Mouse (Mus musculus): ENCODE results near the gene Hsdl1. TPM values are rescaled to one million over a fixed set of nuclear protein-coding genes. Genes with fewer than 3 reads are reported as not detected.

The Hsdl1 gene
- polyA plus RNA-seq, 1 experiment = 29.9 TPM

GRCm38 (mm10) chr8:119585901-119586300, 10.9 kb upstream of the Hsdl1 start:
- DNase-seq (ENCODE audit: low read depth in 1 of 2, low spot score in 2 of 2) = peak in 1 of 2 experiments; percentile 57
- Histone ChIP-seq H3K27me3 (ENCODE audit: control insufficient read depth, insufficient read depth, low read length) (no peaks in the 10 kb centered on the region), H3K36me3 (ENCODE audit: control insufficient read depth, insufficient read depth, low read length) (no peaks in the 10 kb centered on the region), H3K4me3 (ENCODE audit: extremely low read depth, insufficient read depth, insufficient read length) (peak overlapping the region; percentile 57; the same call in 1 of the 2 replicates), H3K4me1 (ENCODE audit: control insufficient read depth, insufficient read depth, insufficient read length) (peaks cover 3% of the 10 kb centered on the region; the same call in 1 of the 2 replicates), H3K27ac (ENCODE audit: insufficient read depth, low read length) (peak overlapping the region; percentile 99)
- under 1% methylated on average over 24 of the region's 24 CpGs for whole genome bisulfite sequencing
- TF ChIP-seq CTCF (IDR thresholded peaks at IDR 0.05; ENCODE audit: extremely low read depth, insufficient read depth, insufficient read length, insufficient replicate concordance) (no peak), POLR2A (IDR thresholded peaks at IDR 0.05; ENCODE audit: low read depth, low read length) (peak; percentile 13; the same call in 1 of the 2 replicates)

GRCm38 (mm10) chr8:119580441-119581161, 5.6 kb upstream of the Hsdl1 start:
- H3K36me3 ChIP-seq (ENCODE audit: control insufficient read depth, insufficient read depth, low read length) = no peaks in the 10 kb centered on the region
- no peaks in the 10 kb centered on the region; the same call in 1 of the 2 replicates for H3K4me1 ChIP-seq (ENCODE audit: control insufficient read depth, insufficient read depth, insufficient read length)
- H3K4me3 ChIP-seq (ENCODE audit: extremely low read depth, insufficient read depth, insufficient read length) = no peak overlapping the region
- no peak for DNase-seq (ENCODE audit: low read depth in 1 of 2, low spot score in 2 of 2)
- H3K27ac ChIP-seq (ENCODE audit: insufficient read depth, low read length) = no peak overlapping the region
- WGBS = 90% methylated on average over 5 of the region's 5 CpGs
- no peak for TF ChIP-seq POLR2A (IDR thresholded peaks at IDR 0.05; ENCODE audit: low read depth, low read length)
- no peak for TF ChIP-seq CTCF (IDR thresholded peaks at IDR 0.05; ENCODE audit: extremely low read depth, insufficient read depth, insufficient read length, insufficient replicate concordance)
- H3K27me3 ChIP-seq (ENCODE audit: control insufficient read depth, insufficient read depth, low read length) = no peaks in the 10 kb centered on the region

GRCm38 (mm10) chr8:119579096-119579495, 4.1 kb upstream of the Hsdl1 start:
- Histone ChIP-seq H3K36me3 (ENCODE audit: control insufficient read depth, insufficient read depth, low read length) (no peaks in the 10 kb centered on the region), H3K27me3 (ENCODE audit: control insufficient read depth, insufficient read depth, low read length) (no peaks in the 10 kb centered on the region), H3K4me3 (ENCODE audit: extremely low read depth, insufficient read depth, insufficient read length) (no peak overlapping the region), H3K27ac (ENCODE audit: insufficient read depth, low read length) (no peak overlapping the region), H3K4me1 (ENCODE audit: control insufficient read depth, insufficient read depth, insufficient read length) (peaks cover 1% of the 10 kb centered on the region; the same call in 1 of the 2 replicates)
- DNase-seq (ENCODE audit: low read depth in 1 of 2, low spot score in 2 of 2) = no peak
- TF ChIP-seq POLR2A (IDR thresholded peaks at IDR 0.05; ENCODE audit: low read depth, low read length) (no peak), CTCF (IDR thresholded peaks at IDR 0.05; ENCODE audit: extremely low read depth, insufficient read depth, insufficient read length, insufficient replicate concordance) (no peak)
- 75% methylated on average over 13 of the region's 13 CpGs for WGBS

GRCm38 (mm10) chr8:119575366-119575726, 363 bp upstream of the Hsdl1 start:
- no peak for TF ChIP-seq POLR2A (IDR thresholded peaks at IDR 0.05; ENCODE audit: low read depth, low read length)
- TF ChIP-seq CTCF (IDR thresholded peaks at IDR 0.05; ENCODE audit: extremely low read depth, insufficient read depth, insufficient read length, insufficient replicate concordance) = no peak
- Histone ChIP-seq H3K27me3 (ENCODE audit: control insufficient read depth, insufficient read depth, low read length) (no peaks in the 10 kb centered on the region), H3K27ac (ENCODE audit: insufficient read depth, low read length) (no peak overlapping the region), H3K36me3 (ENCODE audit: control insufficient read depth, insufficient read depth, low read length) (no peaks in the 10 kb centered on the region), H3K4me3 (ENCODE audit: extremely low read depth, insufficient read depth, insufficient read length) (peak overlapping the region; percentile 68; the same call in 1 of the 2 replicates), H3K4me1 (ENCODE audit: control insufficient read depth, insufficient read depth, insufficient read length) (peaks cover 7% of the 10 kb centered on the region; the same call in 1 of the 2 replicates)
- no peak for DNase-seq (ENCODE audit: low read depth in 1 of 2, low spot score in 2 of 2)
- 3% methylated on average over 16 of the region's 16 CpGs for WGBS

GRCm38 (mm10) chr8:119572411-119572810, 2.6 kb downstream of the Hsdl1 start:
- H3K27ac ChIP-seq (ENCODE audit: insufficient read depth, low read length) = no peak overlapping the region
- H3K4me3 ChIP-seq (ENCODE audit: extremely low read depth, insufficient read depth, insufficient read length) = no peak overlapping the region
- no peak for DNase-seq (ENCODE audit: low read depth in 1 of 2, low spot score in 2 of 2)
- H3K36me3 ChIP-seq (ENCODE audit: control insufficient read depth, insufficient read depth, low read length) = no peaks in the 10 kb centered on the region; the same call in 1 of the 2 replicates
- H3K4me1 ChIP-seq (ENCODE audit: control insufficient read depth, insufficient read depth, insufficient read length) = peaks cover 9% of the 10 kb centered on the region; the same call in 1 of the 2 replicates
- no peaks in the 10 kb centered on the region for H3K27me3 ChIP-seq (ENCODE audit: control insufficient read depth, insufficient read depth, low read length)
- no peak for TF ChIP-seq CTCF (IDR thresholded peaks at IDR 0.05; ENCODE audit: extremely low read depth, insufficient read depth, insufficient read length, insufficient replicate concordance)
- no peak for TF ChIP-seq POLR2A (IDR thresholded peaks at IDR 0.05; ENCODE audit: low read depth, low read length)
- WGBS = 73% methylated on average over 4 of the region's 4 CpGs

- H3K36me3 ChIP-seq (ENCODE audit: control insufficient read depth, insufficient read depth, low read length) = peaks cover 6% of the 10 kb centered on the region
- TF ChIP-seq POLR2A (IDR thresholded peaks at IDR 0.05; ENCODE audit: low read depth, low read length) (no peak), CTCF (IDR thresholded peaks at IDR 0.05; ENCODE audit: extremely low read depth, insufficient read depth, insufficient read length, insufficient replicate concordance) (no peak)
- no peak overlapping the region for H3K27ac ChIP-seq (ENCODE audit: insufficient read depth, low read length)
- DNase-seq (ENCODE audit: low read depth in 1 of 2, low spot score in 2 of 2) = no peak
- no peak overlapping the region for H3K4me3 ChIP-seq (ENCODE audit: extremely low read depth, insufficient read depth, insufficient read length)
- peaks cover 9% of the 10 kb centered on the region; the same call in 1 of the 2 replicates for H3K4me1 ChIP-seq (ENCODE audit: control insufficient read depth, insufficient read depth, insufficient read length)
- 76% methylated on average over 6 of the region's 6 CpGs for WGBS
- H3K27me3 ChIP-seq (ENCODE audit: control insufficient read depth, insufficient read depth, low read length) = no peaks in the 10 kb centered on the region
Measured at GRCm38 (mm10) chr8:119571135-119571534, 3.8 kb downstream of the Hsdl1 start.

GRCm38 (mm10) chr8:119569881-119570280, 5.1 kb downstream of the Hsdl1 start:
- DNase-seq (ENCODE audit: low read depth in 1 of 2, low spot score in 2 of 2) = peak in 1 of 2 experiments; percentile 49
- H3K27me3 ChIP-seq (ENCODE audit: control insufficient read depth, insufficient read depth, low read length) = no peaks in the 10 kb centered on the region
- TF ChIP-seq CTCF (IDR thresholded peaks at IDR 0.05; ENCODE audit: extremely low read depth, insufficient read depth, insufficient read length, insufficient replicate concordance) (no peak), POLR2A (IDR thresholded peaks at IDR 0.05; ENCODE audit: low read depth, low read length) (no peak)
- 67% methylated on average over 4 of the region's 4 CpGs for WGBS
- H3K4me3 ChIP-seq (ENCODE audit: extremely low read depth, insufficient read depth, insufficient read length) = no peak overlapping the region
- H3K27ac ChIP-seq (ENCODE audit: insufficient read depth, low read length) = peak overlapping the region; percentile 58
- H3K36me3 ChIP-seq (ENCODE audit: control insufficient read depth, insufficient read depth, low read length) = peaks cover 19% of the 10 kb centered on the region
- H3K4me1 ChIP-seq (ENCODE audit: control insufficient read depth, insufficient read depth, insufficient read length) = peaks cover 9% of the 10 kb centered on the region; the same call in 1 of the 2 replicates
